Comparison of ENCODE assay signal across 26 mouse cellular contexts in genomic region chr11:95644381-95644780, GRCm38 (mm10). TPM values are rescaled to one million over a fixed set of nuclear protein-coding genes. Genes with fewer than 3 reads are reported as not detected.
A peak's percentile ranks its signal among the peaks of the same experiment; 100 is the strongest.
DNase-seq lines count a peak whose midpoint lies in the region; ATAC-seq and TF ChIP-seq lines count a peak whose summit lies in the region.
"Had no signal": no experiment of that assay in that cellular context is flagged by ENCODE, and none has a peak within 500 bp of the region (broad histone marks: within the 10 kb centered on the region; RNA-seq: fewer than 3 reads in every experiment).

No protein-coding gene starts in this region.

- 61% methylated on average over 7 of the region's 7 CpGs for WGBS in hindbrain, embryonic 10.5 days
- WGBS in hindbrain, postnatal 0 days: 71% methylated on average over 7 of the region's 7 CpGs
- 70% methylated on average over 7 of the region's 7 CpGs for WGBS in midbrain, postnatal 0 days
- WGBS in midbrain, embryonic 16.5 days: 69% methylated on average over 7 of the region's 7 CpGs
- WGBS in limb, embryonic 15.5 days: 67% methylated on average over 7 of the region's 7 CpGs
- 71% methylated on average over 7 of the region's 7 CpGs for WGBS in hindbrain, embryonic 11.5 days

- no peak for ATAC-seq in hindbrain, postnatal 0 days
- ATAC-seq in midbrain, postnatal 0 days (ENCODE audit: low FRiP score): 0 out of 2 replicates have a peak, but pooled peaks have one; percentile 14
- ATAC-seq in midbrain, embryonic 16.5 days: no peak
- ATAC-seq in limb, embryonic 15.5 days (ENCODE audit: insufficient number of reproducible peaks, low FRiP score, low TSS enrichment, low read depth): 0 out of 2 replicates have a peak, but pooled peaks have one; percentile 11
- no peak for ATAC-seq in hindbrain, embryonic 11.5 days (ENCODE audit: low FRiP score)
- ATAC-seq: forebrain, embryonic 16.5 days had no signal

- H3K27me3 ChIP-seq in hindbrain, embryonic 10.5 days (ENCODE audit: insufficient read depth, poor library complexity, severe bottlenecking): peaks cover 91% of the 10 kb centered on the region
- peaks cover 15% of the 10 kb centered on the region for H3K27me3 ChIP-seq in hindbrain, postnatal 0 days (ENCODE audit: insufficient read depth, low read length)
- peaks cover 35% of the 10 kb centered on the region for H3K27me3 ChIP-seq in midbrain, postnatal 0 days (ENCODE audit: insufficient read depth, low read length)
- peaks cover 16% of the 10 kb centered on the region for H3K27me3 ChIP-seq in midbrain, embryonic 16.5 days (ENCODE audit: control insufficient read depth, insufficient read depth, low read depth, low read length)
- H3K27me3 ChIP-seq in limb, embryonic 15.5 days: peaks cover 53% of the 10 kb centered on the region
- H3K27me3 ChIP-seq in hindbrain, embryonic 11.5 days (ENCODE audit: control insufficient read depth, insufficient read depth, low read length): peaks cover 19% of the 10 kb centered on the region

- no peak overlapping the region for H3K9ac ChIP-seq in hindbrain, postnatal 0 days (replicated peaks; ENCODE audit: low read length)
- no peak overlapping the region for H3K9ac ChIP-seq in midbrain, postnatal 0 days (replicated peaks; ENCODE audit: low read length, poor library complexity, severe bottlenecking)
- no peak overlapping the region for H3K9ac ChIP-seq in midbrain, embryonic 16.5 days (ENCODE audit: low read depth, low read length)
- no peak overlapping the region for H3K9ac ChIP-seq in limb, embryonic 15.5 days
- H3K9ac ChIP-seq in hindbrain, embryonic 11.5 days (ENCODE audit: low read depth, low read length): no peak overlapping the region
- H3K9ac ChIP-seq: hindbrain, embryonic 12.5 days; liver, embryonic 14.5 days; lung, embryonic 14.5 days had no signal

- H3K4me1 ChIP-seq in hindbrain, embryonic 10.5 days (replicated peaks): peaks cover 95% of the 10 kb centered on the region
- peaks cover 15% of the 10 kb centered on the region for H3K4me1 ChIP-seq in hindbrain, postnatal 0 days (ENCODE audit: insufficient read depth, low read length)
- H3K4me1 ChIP-seq in midbrain, postnatal 0 days (ENCODE audit: insufficient read depth, low read length): peaks cover 5% of the 10 kb centered on the region; the same call in 1 of the 2 replicates
- H3K4me1 ChIP-seq in midbrain, embryonic 16.5 days (ENCODE audit: control insufficient read depth, insufficient read depth, low read length): peaks cover 10% of the 10 kb centered on the region
- peaks cover 72% of the 10 kb centered on the region for H3K4me1 ChIP-seq in limb, embryonic 15.5 days
- peaks cover 15% of the 10 kb centered on the region for H3K4me1 ChIP-seq in hindbrain, embryonic 11.5 days (replicated peaks; ENCODE audit: control insufficient read depth, insufficient read depth, low read length)

- DNase-seq in hindbrain, embryonic 10.5 days (ENCODE audit: low spot score): no peak
- no peak for DNase-seq in hindbrain, postnatal 0 days (ENCODE audit: low spot score)
- no peak for DNase-seq in midbrain, postnatal 0 days (ENCODE audit: low spot score)
- DNase-seq in Muller cell, postnatal 12 days (ENCODE audit: inconsistent ontology term): peak; percentile 79
- DNase-seq in hindbrain, embryonic 11.5 days (ENCODE audit: low spot score): no peak
- DNase-seq in gastrocnemius, postnatal 36 days: no peak
- DNase-seq: cerebellum, adult 2 months; cerebellum, postnatal 25 days; gastrocnemius, adult 2 months; heart, postnatal 14 days; kidney, adult 11 months; layer of hippocampus, postnatal 36 days; liver; lung, postnatal 14 days; spleen, adult 18-20 months; thymus, adult 18-20 months; thymus, postnatal 4 days had no signal

- no peaks in the 10 kb centered on the region for H3K9me3 ChIP-seq in hindbrain, embryonic 10.5 days
- no peaks in the 10 kb centered on the region for H3K9me3 ChIP-seq in hindbrain, postnatal 0 days (ENCODE audit: low read length)
- no peaks in the 10 kb centered on the region for H3K9me3 ChIP-seq in midbrain, postnatal 0 days (ENCODE audit: low read length)
- no peaks in the 10 kb centered on the region for H3K9me3 ChIP-seq in midbrain, embryonic 16.5 days (replicated peaks; ENCODE audit: control insufficient read depth, low read length, poor library complexity, severe bottlenecking)
- no peaks in the 10 kb centered on the region for H3K9me3 ChIP-seq in limb, embryonic 15.5 days
- no peaks in the 10 kb centered on the region for H3K9me3 ChIP-seq in hindbrain, embryonic 11.5 days (ENCODE audit: control insufficient read depth, low read length)
- H3K9me3 ChIP-seq: embryonic facial prominence, embryonic 12.5 days; hindbrain, embryonic 12.5 days; kidney, embryonic 15.5 days had no signal

- peak overlapping the region; percentile 78 for H3K27ac ChIP-seq in hindbrain, embryonic 10.5 days
- H3K27ac ChIP-seq in hindbrain, postnatal 0 days: no peak overlapping the region
- no peak overlapping the region for H3K27ac ChIP-seq in midbrain, postnatal 0 days (ENCODE audit: low read depth, low read length)
- H3K27ac ChIP-seq in midbrain, embryonic 16.5 days (ENCODE audit: low read length): no peak overlapping the region
- no peak overlapping the region for H3K27ac ChIP-seq in limb, embryonic 15.5 days
- H3K27ac ChIP-seq in hindbrain, embryonic 11.5 days (ENCODE audit: low read depth, low read length): no peak overlapping the region
- H3K27ac ChIP-seq: gastrocnemius, adult 2 months; hindbrain, embryonic 12.5 days; kidney, embryonic 15.5 days; liver, embryonic 14.5 days had no signal

- no peak overlapping the region for H3K4me2 ChIP-seq in hindbrain, postnatal 0 days (ENCODE audit: low read depth, low read length)
- no peak overlapping the region for H3K4me2 ChIP-seq in midbrain, postnatal 0 days (ENCODE audit: low read depth, low read length, poor library complexity, severe bottlenecking)
- no peak overlapping the region for H3K4me2 ChIP-seq in midbrain, embryonic 16.5 days (ENCODE audit: low read length)
- no peak overlapping the region for H3K4me2 ChIP-seq in limb, embryonic 15.5 days
- no peak overlapping the region for H3K4me2 ChIP-seq in hindbrain, embryonic 11.5 days (replicated peaks; ENCODE audit: low read depth, low read length)
- H3K4me2 ChIP-seq: lung, embryonic 14.5 days had no signal

- no peak overlapping the region for H3K4me3 ChIP-seq in hindbrain, embryonic 10.5 days
- H3K4me3 ChIP-seq in hindbrain, postnatal 0 days (ENCODE audit: low read length): no peak overlapping the region
- H3K4me3 ChIP-seq in midbrain, postnatal 0 days (ENCODE audit: low read depth, low read length): no peak overlapping the region
- H3K4me3 ChIP-seq in midbrain, embryonic 16.5 days (ENCODE audit: low read depth, low read length): no peak overlapping the region
- no peak overlapping the region for H3K4me3 ChIP-seq in limb, embryonic 15.5 days
- H3K4me3 ChIP-seq in hindbrain, embryonic 11.5 days (ENCODE audit: low read depth, low read length): no peak overlapping the region
- H3K4me3 ChIP-seq: gastrocnemius, adult 2 months; kidney, embryonic 15.5 days had no signal

- intact Hi-C loops in gastrocnemius, postnatal 36 days (cut with DNase I): loop anchor here (10.0 kb wide), 1 partner anchor 260 kb away; the partner anchor contains the start of gene Slc35b1

- TF ChIP-seq CTCF in hindbrain, postnatal 0 days (IDR thresholded peaks at IDR 0.05; ENCODE audit: low read depth): no peak
- no peak for TF ChIP-seq CTCF in midbrain, postnatal 0 days (IDR thresholded peaks at IDR 0.05)

- H3K36me3 ChIP-seq in hindbrain, embryonic 10.5 days: no peaks in the 10 kb centered on the region
- no peaks in the 10 kb centered on the region for H3K36me3 ChIP-seq in hindbrain, postnatal 0 days (ENCODE audit: insufficient read depth, low read length)
- no peaks in the 10 kb centered on the region for H3K36me3 ChIP-seq in midbrain, postnatal 0 days (ENCODE audit: insufficient read depth, low read length)
- no peaks in the 10 kb centered on the region for H3K36me3 ChIP-seq in midbrain, embryonic 16.5 days (ENCODE audit: control insufficient read depth, insufficient read depth, low read length)
- no peaks in the 10 kb centered on the region for H3K36me3 ChIP-seq in limb, embryonic 15.5 days
- no peaks in the 10 kb centered on the region for H3K36me3 ChIP-seq in hindbrain, embryonic 11.5 days (ENCODE audit: control insufficient read depth, insufficient read depth, low read length)
- H3K36me3 ChIP-seq: embryonic facial prominence, embryonic 12.5 days; hindbrain, embryonic 12.5 days; kidney, embryonic 15.5 days had no signal

RNA-seq across cellular contexts. Expression of gene Phb, which starts 22.4 kb away (rescaled TPM):
- 222 and 248 TPM in 2 replicates for polyA plus RNA-seq in hindbrain, embryonic 10.5 days (2016; fragmentation: Nextera tagmentation; extraction: Ambion mirVana)
- total RNA-seq in hindbrain, postnatal 0 days (2014; rRNA removed): 143 and 156 TPM in 2 replicates
- 197 and 214 TPM in 2 replicates for polyA plus RNA-seq in hindbrain, postnatal 0 days (2015; fragmentation: Nextera tagmentation; extraction: Ambion mirVana)
- total RNA-seq in midbrain, postnatal 0 days (2014; rRNA removed): 132 and 137 TPM in 2 replicates
- 207 and 222 TPM in 2 replicates for polyA plus RNA-seq in midbrain, postnatal 0 days (2015; fragmentation: Nextera tagmentation; extraction: Ambion mirVana)
- 195 and 197 TPM in 2 replicates for polyA plus RNA-seq in midbrain, embryonic 16.5 days (2015; fragmentation: Nextera tagmentation; extraction: Ambion mirVana)
- polyA plus RNA-seq in limb, embryonic 15.5 days (2015; fragmentation: Nextera tagmentation; extraction: Ambion mirVana): 195 and 220 TPM in 2 replicates
- 176 and 195 TPM in 2 replicates for polyA plus RNA-seq in hindbrain, embryonic 11.5 days (2014; fragmentation: Nextera tagmentation; extraction: Ambion mirVana)
- 100 to 1,000 TPM; 166 to 175 TPM for total RNA-seq in gastrocnemius, postnatal 36 days (2021)

RNA-seq across cellular contexts. Expression of gene Ngfr, which starts 56.8 kb away (rescaled TPM):
- polyA plus RNA-seq in hindbrain, embryonic 10.5 days (2016; fragmentation: Nextera tagmentation; extraction: Ambion mirVana): 28.7 and 51.6 TPM in 2 replicates
- 53.2 and 66.9 TPM in 2 replicates for total RNA-seq in hindbrain, postnatal 0 days (2014; rRNA removed)
- polyA plus RNA-seq in hindbrain, postnatal 0 days (2015; fragmentation: Nextera tagmentation; extraction: Ambion mirVana): 25.4 and 31.0 TPM in 2 replicates
- total RNA-seq in midbrain, postnatal 0 days (2014; rRNA removed): 11.1 and 16.9 TPM in 2 replicates
- polyA plus RNA-seq in midbrain, postnatal 0 days (2015; fragmentation: Nextera tagmentation; extraction: Ambion mirVana): 5.1 and 5.2 TPM in 2 replicates
- 10.2 and 10.8 TPM in 2 replicates for polyA plus RNA-seq in midbrain, embryonic 16.5 days (2015; fragmentation: Nextera tagmentation; extraction: Ambion mirVana)
- 34.0 and 45.2 TPM in 2 replicates for polyA plus RNA-seq in limb, embryonic 15.5 days (2015; fragmentation: Nextera tagmentation; extraction: Ambion mirVana)
- polyA plus RNA-seq in hindbrain, embryonic 11.5 days (2014; fragmentation: Nextera tagmentation; extraction: Ambion mirVana): 27.7 and 29.6 TPM in 2 replicates
- total RNA-seq in gastrocnemius, postnatal 36 days (2021): under 1 TPM; 0.27 to 0.48 TPM
- total RNA-seq: MEL had no signal

Comparison
In these comparisons a context has a peak if more than half of its experiments do, and no peak if none do; other contexts are left out.
1. ATAC-seq: peak in midbrain, postnatal 0 days (single experiment) and limb, embryonic 15.5 days (single experiment); none in hindbrain, postnatal 0 days (single experiment), midbrain, embryonic 16.5 days (single experiment) and hindbrain, embryonic 11.5 days (single experiment).